Mouse (Mus musculus) monocyte, adult 2 months (primary cell): ENCODE results near the gene Sipa1l3.

Experiments
- DNase-seq, 2 experiments: peaks; one replicate each; pipeline ENCODE4 v3.0.0; 2022; ENCODE audit warnings: low spot score in 2 of 2, low read depth in 1 of 2

The Sipa1l3 gene

GRCm38 (mm10) chr7:29340247-29340646 is 178.2 kb downstream of the Sipa1l3 start:
- DNase-seq = no peak

GRCm38 (mm10) chr7:29338984-29339679 is 179.3 kb downstream of the Sipa1l3 start:
- DNase-seq = no peak

GRCm38 (mm10) chr7:29338351-29338919 is 180.0 kb downstream of the Sipa1l3 start:
- DNase-seq = no peak

GRCm38 (mm10) chr7:29337766-29338165 is 180.7 kb downstream of the Sipa1l3 start:
- DNase-seq = no peak

GRCm38 (mm10) chr7:29336795-29337319 is 181.6 kb downstream of the Sipa1l3 start:
- DNase-seq = no peak

- no peak for DNase-seq
Observed at GRCm38 (mm10) chr7:29335841-29336671, 182.4 kb downstream of the Sipa1l3 start.

- DNase-seq = no peak
Observed at GRCm38 (mm10) chr7:29335276-29335675, 183.2 kb downstream of the Sipa1l3 start.

GRCm38 (mm10) chr7:29334156-29334555 is 184.3 kb downstream of the Sipa1l3 start:
- no peak for DNase-seq

GRCm38 (mm10) chr7:29328984-29329383 is 189.5 kb downstream of the Sipa1l3 start:
- no peak for DNase-seq

- DNase-seq = no peak
Observed at GRCm38 (mm10) chr7:29327087-29327486, 191.4 kb downstream of the Sipa1l3 start.

GRCm38 (mm10) chr7:29319337-29320307 is 198.8 kb downstream of the Sipa1l3 start:
- DNase-seq = no peak

GRCm38 (mm10) chr7:29318115-29318911 is 200.1 kb downstream of the Sipa1l3 start:
- DNase-seq = no peak

- no peak for DNase-seq
Observed at GRCm38 (mm10) chr7:29317558-29317957, 200.9 kb downstream of the Sipa1l3 start.

- no peak for DNase-seq
Observed at GRCm38 (mm10) chr7:29316976-29317375, 201.5 kb downstream of the Sipa1l3 start.

- DNase-seq = no peak
Observed at GRCm38 (mm10) chr7:29316137-29316734, 202.2 kb downstream of the Sipa1l3 start.

GRCm38 (mm10) chr7:29314844-29315628 is 203.4 kb downstream of the Sipa1l3 start:
- DNase-seq = no peak

- DNase-seq = no peak
Observed at GRCm38 (mm10) chr7:29313572-29314261, 204.7 kb downstream of the Sipa1l3 start.

- DNase-seq = no peak
Observed at GRCm38 (mm10) chr7:29313051-29313450, 205.4 kb downstream of the Sipa1l3 start.
